Mouse (Mus musculus): ENCODE results near the gene Aunip.
A peak's percentile ranks its signal among the peaks of the same experiment; 100 is the strongest.

GRCm38 (mm10) chr4:134512798-134513197, 2.0 kb downstream of the Aunip start:
- TF ChIP-seq CTCF (IDR thresholded peaks at IDR 0.05; ENCODE audit: low read depth) (peak; percentile 76), EP300 (IDR thresholded peaks at IDR 0.05; ENCODE audit: low read depth) (no peak)
